Mouse (Mus musculus): ENCODE results near the gene Btbd9.

GRCm38 (mm10) chr17:30530542-30530940, 45.7 kb downstream of the Btbd9 start:
- TF ChIP-seq CTCF (IDR thresholded peaks at IDR 0.05; ENCODE audit: extremely low read depth, insufficient read length, insufficient replicate concordance, low read depth, low read length) (no peak), POLR2A (IDR thresholded peaks at IDR 0.05; ENCODE audit: low read depth, low read length) (no peak)

Measured in small intestine, adult 2 months (tissue).